Mouse (Mus musculus) megakaryocyte, embryonic 14.5 days (primary cell): Measurements from ENCODE around the gene Ntng1. TPM values are rescaled to one million over a fixed set of nuclear protein-coding genes. Genes with fewer than 3 reads are reported as not detected.
A peak's percentile ranks its signal among the peaks of the same experiment; 100 is the strongest.

Source experiments
- H3K27me3 ChIP-seq: replicated peaks from 2 replicates; pipeline ENCODE3; 2012; ENCODE audit warnings: inconsistent platforms
- H3K36me3 ChIP-seq: replicated peaks from 2 replicates; pipeline ENCODE3; 2012; ENCODE audit warnings: low read length, inconsistent platforms, mixed read lengths
- H3K4me1 ChIP-seq: 2 replicates; pipeline ENCODE4 v1.6.1; 2012; ENCODE audit warnings: inconsistent platforms
- H3K4me3 ChIP-seq: replicated peaks from 2 replicates; pipeline ENCODE3; 2012; ENCODE audit warnings: moderate library complexity, mild to moderate bottlenecking, inconsistent platforms
- H3K9me3 ChIP-seq: 2 replicates; pipeline ENCODE4 v1.6.1; 2012; ENCODE audit warnings: inconsistent platforms
- FLI1 ChIP-seq: IDR thresholded peaks from 2 replicates; pipeline ENCODE4 v1.6.1; 2012; ENCODE audit warnings: low read length, inconsistent platforms, mixed read lengths
- GATA1 ChIP-seq: IDR thresholded peaks from 3 replicates; pipeline ENCODE4 v1.6.1; 2012; ENCODE audit warnings: mixed read lengths, low read length, inconsistent platforms, borderline replicate concordance
- polyA plus RNA-seq: library from polyadenylated mRNA; stranded (reverse); fragments of >175 nt; gene quantifications from 2 replicates; pipeline ENCODE4 v1.2.3, GENCODE M21; 2012; ENCODE audit warnings: low replicate concordance; ENCODE audit not compliant: insufficient read depth

Gene Ntng1
- not detected in 2 replicates for polyA plus RNA-seq

GRCm38 (mm10) chr3:110143206-110144061 lies at the start of gene Ntng1:
TSS of gene Ntng1 (minus strand) at chr3:110144011.
- Histone ChIP-seq H3K27me3 (peaks cover 43% of the 10 kb centered on the region), H3K4me3 (peak within 1 kb of the TSS; percentile 90), H3K4me1 (peaks cover 21% of the 10 kb centered on the region), H3K36me3 (no peaks in the 10 kb centered on the region), H3K9me3 (0 out of 2 replicates have a peak, but pooled peaks cover 3% of the 10 kb centered on the region)
- TF ChIP-seq FLI1 (no peak), GATA1 (no peak)

- no peak overlapping the region for H3K4me3 ChIP-seq
- H3K9me3 ChIP-seq = peaks cover 3% of the 10 kb centered on the region; the same call in 1 of the 2 replicates
- H3K4me1 ChIP-seq = no peaks in the 10 kb centered on the region
- H3K36me3 ChIP-seq = no peaks in the 10 kb centered on the region
- TF ChIP-seq GATA1 (no peak), FLI1 (no peak)
- H3K27me3 ChIP-seq = no peaks in the 10 kb centered on the region
These were observed 43.7 kb upstream of the Ntng1 start for GRCm38 (mm10) chr3:110187401-110187948.

DNA sequence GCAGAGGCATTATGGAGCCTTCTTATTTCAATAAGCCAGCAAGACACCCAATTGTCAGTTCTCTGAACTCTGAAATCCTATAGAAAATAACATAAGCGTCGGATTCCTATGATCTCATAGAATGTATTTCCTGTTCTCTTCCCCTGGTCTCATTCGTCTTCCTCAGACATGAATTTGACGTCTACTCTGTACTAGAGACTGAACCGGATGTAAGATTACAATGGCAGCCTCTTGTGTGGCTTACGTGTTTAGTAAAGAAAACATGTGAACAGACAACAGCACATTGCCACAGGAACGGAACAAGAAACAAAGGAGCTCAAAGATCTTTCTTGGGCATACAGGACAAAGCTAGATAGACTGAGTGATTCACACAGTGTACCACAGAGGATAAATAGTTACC lies 5.3 kb upstream of the Ntng1 start:
- Histone ChIP-seq H3K4me3 (no peak overlapping the region), H3K4me1 (no peaks in the 10 kb centered on the region; the same call in none of the 2 replicates), H3K36me3 (no peaks in the 10 kb centered on the region), H3K9me3 (peaks cover 7% of the 10 kb centered on the region; the same call in 1 of the 2 replicates), H3K27me3 (peaks cover 17% of the 10 kb centered on the region)
- TF ChIP-seq FLI1 (no peak), GATA1 (no peak)

GRCm38 (mm10) chr3:110144301-110145055 lies 667 bp upstream of the Ntng1 start:
- H3K27me3 ChIP-seq = peaks cover 45% of the 10 kb centered on the region
- TF ChIP-seq GATA1 (no peak), FLI1 (no peak)

DNA sequence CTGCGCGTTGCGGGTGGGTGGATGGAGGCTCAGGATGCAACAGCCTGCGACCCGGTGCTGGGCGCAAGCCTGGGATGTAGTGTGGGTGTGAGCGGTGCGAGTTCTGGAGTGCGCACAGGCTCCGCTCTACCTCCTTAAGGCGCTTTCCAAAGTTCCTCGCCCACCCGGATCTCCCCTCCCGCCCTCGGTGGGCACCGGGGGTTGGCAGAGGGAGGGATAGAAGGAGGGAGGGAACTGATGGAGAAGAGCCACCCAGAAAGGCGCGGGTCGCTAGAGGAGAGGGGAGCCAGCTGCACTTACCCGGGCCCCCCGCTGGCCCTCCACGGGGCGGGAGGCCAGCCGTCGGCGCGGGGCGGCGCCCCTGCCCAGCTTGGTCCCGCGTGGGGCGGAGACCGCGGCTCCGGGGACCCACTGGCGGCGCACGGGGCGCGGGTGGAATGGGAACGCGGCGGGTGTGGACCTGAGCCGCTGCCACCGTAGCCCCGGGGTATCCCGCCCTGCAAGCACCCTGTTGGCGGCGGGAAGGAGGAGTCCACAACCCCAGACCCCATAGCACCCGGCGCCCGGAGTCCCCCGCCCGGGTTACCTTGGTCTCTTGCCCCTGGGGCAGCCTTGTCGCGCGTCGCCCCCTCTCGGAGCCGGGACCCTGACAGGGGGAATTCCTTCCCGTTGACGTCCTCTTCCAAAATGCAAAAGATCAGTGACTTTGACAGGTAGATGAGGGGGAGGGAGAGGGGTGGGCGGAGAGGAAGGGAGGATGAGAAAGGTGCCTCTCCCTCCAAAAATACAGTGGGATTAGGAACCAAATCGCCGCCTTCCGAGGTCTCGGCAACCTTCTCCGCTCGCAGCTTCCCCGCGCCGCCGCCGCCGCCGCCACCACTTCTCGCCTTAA lies 1.3 kb downstream of the Ntng1 start:
- peaks cover 21% of the 10 kb centered on the region for H3K4me1 ChIP-seq
- no peaks in the 10 kb centered on the region for H3K36me3 ChIP-seq
- H3K9me3 ChIP-seq = 0 out of 2 replicates have a peak, but pooled peaks cover 2% of the 10 kb centered on the region
- peak overlapping the region; percentile 90 for H3K4me3 ChIP-seq
- H3K27me3 ChIP-seq = peaks cover 43% of the 10 kb centered on the region
- no peak for TF ChIP-seq GATA1
- TF ChIP-seq FLI1 = no peak

More at GRCm38 (mm10) chr3:110144301-110145055, 667 bp upstream of the Ntng1 start:
- peaks cover 7% of the 10 kb centered on the region; the same call in 1 of the 2 replicates for H3K9me3 ChIP-seq
- H3K36me3 ChIP-seq = no peaks in the 10 kb centered on the region
- peaks cover 21% of the 10 kb centered on the region for H3K4me1 ChIP-seq
- no peak overlapping the region for H3K4me3 ChIP-seq

DNA sequence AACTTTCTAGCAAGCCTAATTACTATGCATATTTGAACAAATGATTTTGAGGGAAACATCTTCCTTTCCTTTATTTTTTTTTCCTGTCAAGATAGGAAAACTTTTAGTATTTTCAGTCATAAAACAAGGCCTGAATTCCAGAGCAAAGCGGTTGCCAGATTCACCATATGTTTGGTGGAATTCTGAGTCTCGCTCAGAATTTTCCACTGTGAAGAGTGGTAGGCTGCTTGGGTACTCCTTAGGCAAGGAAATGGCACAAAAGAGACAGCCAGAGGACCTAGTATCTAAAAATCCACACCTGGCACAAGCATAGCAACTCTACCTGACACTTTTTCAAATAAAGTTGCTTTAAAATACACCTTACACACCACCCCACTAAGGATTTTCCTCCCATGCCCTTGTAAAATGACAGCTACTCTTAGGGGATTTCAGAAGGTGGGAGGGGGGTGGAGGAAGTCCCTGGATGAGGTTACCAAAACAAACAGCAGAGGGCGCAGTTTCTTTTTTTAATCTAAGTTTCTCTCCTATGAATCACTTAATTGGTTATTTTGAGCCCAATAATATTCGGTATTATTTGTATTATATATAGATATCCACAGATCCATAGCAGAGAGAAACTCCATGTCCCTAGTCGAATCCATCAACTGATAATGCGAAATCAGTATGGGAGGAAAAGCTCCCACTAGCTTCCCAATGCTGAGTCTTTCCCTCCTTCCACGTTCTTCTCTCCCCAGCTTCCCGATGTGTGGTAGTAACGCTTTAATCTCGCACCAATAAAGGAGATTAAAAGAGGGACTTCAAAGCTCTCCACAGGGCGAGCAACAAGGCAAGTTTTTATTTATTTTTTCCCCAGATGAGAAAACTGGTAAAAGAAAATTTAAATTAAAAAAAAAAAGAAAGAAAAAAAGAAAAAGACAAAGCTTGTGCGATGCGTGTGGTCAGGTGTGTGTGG lies 2.2 kb downstream of the Ntng1 start:
- H3K9me3 ChIP-seq = 0 out of 2 replicates have a peak, but pooled peaks cover 2% of the 10 kb centered on the region
- H3K4me1 ChIP-seq = peaks cover 21% of the 10 kb centered on the region
- TF ChIP-seq GATA1 (no peak), FLI1 (no peak)
- peak overlapping the region; percentile 90 for H3K4me3 ChIP-seq
- H3K36me3 ChIP-seq = no peaks in the 10 kb centered on the region
- H3K27me3 ChIP-seq = peaks cover 43% of the 10 kb centered on the region

- Histone ChIP-seq H3K9me3 (no peaks in the 10 kb centered on the region), H3K4me1 (no peaks in the 10 kb centered on the region), H3K36me3 (no peaks in the 10 kb centered on the region), H3K27me3 (peaks cover 3% of the 10 kb centered on the region), H3K4me3 (no peak overlapping the region)
- TF ChIP-seq FLI1 (no peak), GATA1 (no peak)
These were observed 7.7 kb downstream of the Ntng1 start for GRCm38 (mm10) chr3:110136115-110136514.

GRCm38 (mm10) chr3:110133150-110133549 lies 10.7 kb downstream of the Ntng1 start:
- no peaks in the 10 kb centered on the region for H3K4me1 ChIP-seq
- no peak overlapping the region for H3K4me3 ChIP-seq
- no peaks in the 10 kb centered on the region for H3K36me3 ChIP-seq
- no peak for TF ChIP-seq GATA1
- H3K9me3 ChIP-seq = no peaks in the 10 kb centered on the region
- H3K27me3 ChIP-seq = no peaks in the 10 kb centered on the region

- Histone ChIP-seq H3K4me1 (no peaks in the 10 kb centered on the region), H3K36me3 (no peaks in the 10 kb centered on the region)
- TF ChIP-seq GATA1 (no peak), FLI1 (no peak)
These were observed 11.5 kb downstream of the Ntng1 start for GRCm38 (mm10) chr3:110132289-110132688.

More at GRCm38 (mm10) chr3:110132289-110132688, 11.5 kb downstream of the Ntng1 start:
- Histone ChIP-seq H3K9me3 (no peaks in the 10 kb centered on the region), H3K27me3 (no peaks in the 10 kb centered on the region), H3K4me3 (no peak overlapping the region)
